19 mouse cellular contexts compared by ENCODE assay signal in genomic region chr17:88113015-88113882, GRCm38 (mm10). TPM values are rescaled to one million over a fixed set of nuclear protein-coding genes. Genes with fewer than 3 reads are reported as not detected.
DNase-seq lines count a peak whose midpoint lies in the region; ATAC-seq and TF ChIP-seq lines count a peak whose summit lies in the region.
"Had no signal": no experiment of that assay in that cellular context is flagged by ENCODE, and none has a peak within 500 bp of the region (broad histone marks: within the 10 kb centered on the region; RNA-seq: fewer than 3 reads in every experiment).

No protein-coding gene starts in this region.

- peak; percentile 12; the same call in 1 of the 2 replicates for ATAC-seq in embryonic facial prominence, embryonic 14.5 days (ENCODE audit: low read depth)
- no peak for ATAC-seq in forebrain, postnatal 0 days

- 69% methylated on average over 12 of the region's 12 CpGs for WGBS in embryonic facial prominence, embryonic 14.5 days
- WGBS in embryonic facial prominence, embryonic 10.5 days = 89% methylated on average over 12 of the region's 12 CpGs
- 19% methylated on average over 12 of the region's 12 CpGs for WGBS in macrophage (ENCODE audit: missing documents)
- WGBS in forebrain, postnatal 0 days = 81% methylated on average over 12 of the region's 12 CpGs

- no peaks in the 10 kb centered on the region for H3K36me3 ChIP-seq in embryonic facial prominence, embryonic 14.5 days (ENCODE audit: control insufficient read depth, insufficient read depth, low read length)
- no peaks in the 10 kb centered on the region for H3K36me3 ChIP-seq in embryonic facial prominence, embryonic 10.5 days (replicated peaks)
- no peaks in the 10 kb centered on the region for H3K36me3 ChIP-seq in macrophage (ENCODE audit: inconsistent target)
- no peaks in the 10 kb centered on the region for H3K36me3 ChIP-seq in splenic B cell, adult 2 months (ENCODE audit: control insufficient read depth, insufficient read depth, low read length, poor library complexity, severe bottlenecking)
- H3K36me3 ChIP-seq in forebrain, postnatal 0 days (ENCODE audit: insufficient read depth) = no peaks in the 10 kb centered on the region
- H3K36me3 ChIP-seq: forebrain, embryonic 10.5 days; heart, embryonic 12.5 days; hindbrain, embryonic 15.5 days; midbrain, embryonic 10.5 days; neural tube, embryonic 13.5 days had no signal

- H3K4me1 ChIP-seq in embryonic facial prominence, embryonic 14.5 days (ENCODE audit: control insufficient read depth, insufficient read depth, low read length) = no peaks in the 10 kb centered on the region
- peaks cover 4% of the 10 kb centered on the region for H3K4me1 ChIP-seq in embryonic facial prominence, embryonic 10.5 days
- no peaks in the 10 kb centered on the region for H3K4me1 ChIP-seq in forebrain, postnatal 0 days (ENCODE audit: insufficient read depth)
- H3K4me1 ChIP-seq: forebrain, embryonic 10.5 days; heart, embryonic 12.5 days; hindbrain, embryonic 15.5 days; midbrain, embryonic 10.5 days; neural tube, embryonic 13.5 days had no signal

- no peak overlapping the region for H3K4me2 ChIP-seq in embryonic facial prominence, embryonic 14.5 days (ENCODE audit: low read depth, low read length)
- no peak overlapping the region for H3K4me2 ChIP-seq in forebrain, postnatal 0 days (ENCODE audit: low read depth)
- H3K4me2 ChIP-seq: heart, embryonic 12.5 days; hindbrain, embryonic 15.5 days; neural tube, embryonic 13.5 days had no signal

- H3K4me3 ChIP-seq in embryonic facial prominence, embryonic 14.5 days (ENCODE audit: low read depth, low read length) = no peak overlapping the region
- H3K4me3 ChIP-seq in embryonic facial prominence, embryonic 10.5 days = no peak overlapping the region
- H3K4me3 ChIP-seq in macrophage (ENCODE audit: inconsistent target) = no peak overlapping the region
- H3K4me3 ChIP-seq in forebrain, postnatal 0 days (ENCODE audit: low read depth, low read length) = no peak overlapping the region
- H3K4me3 ChIP-seq: forebrain, embryonic 10.5 days; gastrocnemius, adult 2 months; heart, embryonic 12.5 days; hindbrain, embryonic 15.5 days; left cerebral cortex, adult 2 months; midbrain, embryonic 10.5 days; neural tube, embryonic 13.5 days had no signal

- H3K27me3 ChIP-seq in embryonic facial prominence, embryonic 14.5 days (replicated peaks; ENCODE audit: control insufficient read depth, insufficient read depth, low read length) = no peaks in the 10 kb centered on the region
- H3K27me3 ChIP-seq in embryonic facial prominence, embryonic 10.5 days (replicated peaks; ENCODE audit: low read depth, poor library complexity, severe bottlenecking) = no peaks in the 10 kb centered on the region
- no peaks in the 10 kb centered on the region for H3K27me3 ChIP-seq in splenic B cell, adult 2 months (ENCODE audit: control insufficient read depth, insufficient read depth, low read length, poor library complexity, severe bottlenecking)
- no peaks in the 10 kb centered on the region for H3K27me3 ChIP-seq in forebrain, postnatal 0 days (ENCODE audit: insufficient read depth, low read length)
- H3K27me3 ChIP-seq: heart, embryonic 12.5 days; hindbrain, embryonic 15.5 days; neural tube, embryonic 13.5 days had no signal

- no peak for TF ChIP-seq CTCF in forebrain, postnatal 0 days (IDR thresholded peaks at IDR 0.05; ENCODE audit: low read depth)

- no peak overlapping the region for H3K9ac ChIP-seq in embryonic facial prominence, embryonic 14.5 days (ENCODE audit: low read depth, low read length)
- no peak overlapping the region for H3K9ac ChIP-seq in forebrain, postnatal 0 days
- H3K9ac ChIP-seq: heart, embryonic 12.5 days; hindbrain, embryonic 15.5 days; neural tube, embryonic 13.5 days had no signal

- no peaks in the 10 kb centered on the region for H3K79me2 ChIP-seq in macrophage (ENCODE audit: inconsistent target)

- DNase-seq in embryonic facial prominence, embryonic 14.5 days (ENCODE audit: low spot score) = no peak
- DNase-seq in embryonic facial prominence, embryonic 10.5 days (ENCODE audit: low spot score) = no peak
- DNase-seq in spleen, adult 18-20 months = peak; percentile 33 to 49
- DNase-seq in spleen, postnatal 4 days (ENCODE audit: low spot score in 2 of 2) = no peak
- DNase-seq in splenic B cell, adult 2 months (ENCODE audit: low read depth, low spot score) = peak; percentile 97
- DNase-seq in embryo, embryonic 11 days = no peak
- DNase-seq in forebrain, postnatal 0 days = no peak
- DNase-seq: adrenal gland, postnatal 36 days; cerebellum, adult 18-20 months; gastrocnemius, adult 2 months; kidney, postnatal 14 days; right cerebral cortex, postnatal 14 days had no signal

- H3K9me3 ChIP-seq in embryonic facial prominence, embryonic 14.5 days (ENCODE audit: control insufficient read depth, low read length) = no peaks in the 10 kb centered on the region
- no peaks in the 10 kb centered on the region for H3K9me3 ChIP-seq in embryonic facial prominence, embryonic 10.5 days
- H3K9me3 ChIP-seq in forebrain, postnatal 0 days (ENCODE audit: low read length) = no peaks in the 10 kb centered on the region
- H3K9me3 ChIP-seq: forebrain, embryonic 10.5 days; heart, embryonic 12.5 days; hindbrain, embryonic 15.5 days; midbrain, embryonic 10.5 days; neural tube, embryonic 13.5 days had no signal

- no peak overlapping the region for H3K27ac ChIP-seq in embryonic facial prominence, embryonic 14.5 days (replicated peaks; ENCODE audit: low read depth, low read length)
- H3K27ac ChIP-seq in embryonic facial prominence, embryonic 10.5 days (replicated peaks) = no peak overlapping the region
- peak overlapping the region; percentile 21; the same call in 1 of the 2 replicates for H3K27ac ChIP-seq in macrophage
- no peak overlapping the region for H3K27ac ChIP-seq in forebrain, postnatal 0 days (ENCODE audit: low read depth, low read length)
- H3K27ac ChIP-seq: forebrain, embryonic 10.5 days; gastrocnemius, adult 2 months; hindbrain, embryonic 15.5 days; left cerebral cortex, adult 2 months; midbrain, embryonic 10.5 days; neural tube, embryonic 13.5 days had no signal

RNA-seq across cellular contexts. Expression of gene Fbxo11, which starts 48.2 kb away (rescaled TPM):
- polyA plus RNA-seq in embryonic facial prominence, embryonic 14.5 days (2014; fragmentation: Nextera tagmentation; extraction: Ambion mirVana) = 25.0 and 25.2 TPM in 2 replicates
- 16.7 and 17.5 TPM in 2 replicates for polyA plus RNA-seq in embryonic facial prominence, embryonic 10.5 days (2016; fragmentation: Nextera tagmentation; extraction: Ambion mirVana)
- 100 to 1,000 TPM in 15 of 26 experiments, 10 to 100 TPM in 11; 77.0 to 273 (median 106) TPM for total RNA-seq in macrophage (2018; cell fraction: chromatin; rRNA removed)
- 100 to 1,000 TPM in 1 of 26 experiments, 10 to 100 TPM in 25; 30.7 to 101 (median 49.0) TPM for total RNA-seq in macrophage (2018; cell fraction: cytosol; rRNA removed)
- 100 to 1,000 TPM in 8 of 26 experiments, 10 to 100 TPM in 18; 54.4 to 210 (median 80.3) TPM for total RNA-seq in macrophage (2018; cell fraction: nucleus; rRNA removed)
- 33.3 to 64.4 TPM (median 36.2 TPM) in 3 replicates for polyA plus RNA-seq in macrophage (2018)
- total RNA-seq in forebrain, postnatal 0 days (2014; rRNA removed) = 56.7 and 72.8 TPM in 2 replicates
- polyA plus RNA-seq in forebrain, postnatal 0 days (2015; fragmentation: Nextera tagmentation; extraction: Ambion mirVana) = 19.6 and 24.9 TPM in 2 replicates

Comparison
In these comparisons a context has a peak if more than half of its experiments do, and no peak if none do; other contexts are left out.
1. DNase-seq: peak in spleen, adult 18-20 months (2 of 2) and splenic B cell, adult 2 months (single experiment); none in embryonic facial prominence, embryonic 14.5 days (single experiment), embryonic facial prominence, embryonic 10.5 days (single experiment), spleen, postnatal 4 days (0 of 2), embryo, embryonic 11 days (single experiment) and forebrain, postnatal 0 days (single experiment).